In the genomic region with DNA sequence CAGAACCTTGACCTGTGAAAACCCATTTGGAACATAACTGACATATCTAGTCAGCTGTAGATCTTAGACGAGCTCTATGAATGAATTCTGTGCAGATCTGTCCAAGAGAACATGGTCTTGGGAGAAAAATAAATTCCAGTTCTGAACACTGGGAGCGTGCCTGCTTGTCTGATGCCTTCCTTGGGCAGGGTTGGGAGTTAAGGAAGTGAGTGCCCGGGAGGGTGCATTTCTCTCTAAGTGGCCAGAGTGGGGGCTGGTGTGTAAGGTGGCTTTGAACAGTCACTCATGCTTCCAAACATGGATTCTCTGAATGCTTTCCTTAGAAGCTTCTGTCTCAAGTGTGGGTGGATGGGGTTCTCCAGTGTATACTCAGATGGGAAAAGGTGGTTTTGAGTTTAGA, we compare ENCODE assay signal across 26 mouse cellular contexts. TPM values are rescaled to one million over a fixed set of nuclear protein-coding genes. Genes with fewer than 3 reads are reported as not detected.
DNase-seq lines count a peak whose midpoint lies in the region; ATAC-seq and TF ChIP-seq lines count a peak whose summit lies in the region.
"Had no signal": no experiment of that assay in that cellular context is flagged by ENCODE, and none has a peak within 500 bp of the region (broad histone marks: within the 10 kb centered on the region; RNA-seq: fewer than 3 reads in every experiment).

No protein-coding gene starts in this region.

- H3K9me3 ChIP-seq in heart, embryonic 14.5 days (ENCODE audit: control insufficient read depth, low read length) = no peaks in the 10 kb centered on the region
- H3K9me3 ChIP-seq in midbrain, postnatal 0 days (ENCODE audit: low read length) = no peaks in the 10 kb centered on the region
- no peaks in the 10 kb centered on the region for H3K9me3 ChIP-seq in midbrain, embryonic 15.5 days
- H3K9me3 ChIP-seq: megakaryocyte, embryonic 14.5 days had no signal

- intact Hi-C loops in left cerebral cortex, adult 2 months (cut with DNase I) = no loop called here

- peak; percentile 11; the same call in 1 of the 2 replicates for TF ChIP-seq CTCF in left cerebral cortex, adult 2 months (IDR thresholded peaks at IDR 0.05)
- TF ChIP-seq CTCF in midbrain, postnatal 0 days (IDR thresholded peaks at IDR 0.05) = peak; percentile 19

- 0 out of 2 replicates have a peak overlapping the region, but pooled peaks have one; percentile 6 for H3K4me2 ChIP-seq in heart, embryonic 14.5 days (ENCODE audit: low read length)
- H3K4me2 ChIP-seq in midbrain, postnatal 0 days (ENCODE audit: low read depth, low read length, poor library complexity, severe bottlenecking) = no peak overlapping the region
- no peak overlapping the region for H3K4me2 ChIP-seq in midbrain, embryonic 15.5 days

- 0 out of 2 replicates have a peak overlapping the region, but pooled peaks have one; percentile 22 for H3K9ac ChIP-seq in heart, embryonic 14.5 days (ENCODE audit: low read length)
- H3K9ac ChIP-seq in midbrain, postnatal 0 days (replicated peaks; ENCODE audit: low read length, poor library complexity, severe bottlenecking) = no peak overlapping the region
- no peak overlapping the region for H3K9ac ChIP-seq in midbrain, embryonic 15.5 days

- H3K27me3 ChIP-seq in heart, embryonic 14.5 days (ENCODE audit: control insufficient read depth, insufficient read depth, low read length) = no peaks in the 10 kb centered on the region
- H3K27me3 ChIP-seq in midbrain, postnatal 0 days (ENCODE audit: insufficient read depth, low read length) = no peaks in the 10 kb centered on the region
- H3K27me3 ChIP-seq in midbrain, embryonic 15.5 days (replicated peaks) = no peaks in the 10 kb centered on the region
- H3K27me3 ChIP-seq: megakaryocyte, embryonic 14.5 days had no signal

- 24% methylated on average over 3 of the region's 3 CpGs for WGBS in heart, embryonic 14.5 days
- WGBS in midbrain, postnatal 0 days = 80% methylated on average over 3 of the region's 3 CpGs
- WGBS in midbrain, embryonic 15.5 days = 80% methylated on average over 3 of the region's 3 CpGs

- H3K27ac ChIP-seq in heart, embryonic 14.5 days (replicated peaks in 1 of 2; ENCODE audit: control insufficient read depth in 1 of 2, insufficient read depth in 1 of 2, low read depth in 2 of 2, low read length in 2 of 2) = peak overlapping the region; percentile 28 to 64; a peak in 3 of 4 replicates
- no peak overlapping the region; the same call in 1 of the 2 replicates for H3K27ac ChIP-seq in left cerebral cortex, adult 2 months
- no peak overlapping the region for H3K27ac ChIP-seq in midbrain, postnatal 0 days (ENCODE audit: low read depth, low read length)
- H3K27ac ChIP-seq in midbrain, embryonic 15.5 days = no peak overlapping the region

- H3K4me3 ChIP-seq in heart, embryonic 14.5 days (ENCODE audit: control insufficient read depth in 1 of 2, insufficient read depth in 1 of 2, low read depth in 1 of 2, low read length in 2 of 2) = no peak overlapping the region
- no peak overlapping the region for H3K4me3 ChIP-seq in left cerebral cortex, adult 2 months
- no peak overlapping the region for H3K4me3 ChIP-seq in midbrain, postnatal 0 days (ENCODE audit: low read depth, low read length)
- no peak overlapping the region for H3K4me3 ChIP-seq in midbrain, embryonic 15.5 days
- H3K4me3 ChIP-seq: erythroblast, embryonic 14.5 days; megakaryocyte, embryonic 14.5 days had no signal

- no peak for ATAC-seq in heart, embryonic 14.5 days (ENCODE audit: insufficient number of reproducible peaks, insufficient read depth, low FRiP score, low read depth)
- no peak for ATAC-seq in midbrain, postnatal 0 days (ENCODE audit: low FRiP score)
- no peak for ATAC-seq in midbrain, embryonic 15.5 days (replicated peaks)
- ATAC-seq: midbrain, embryonic 16.5 days; Patski had no signal

- peaks cover 27 to 53% of the 10 kb centered on the region in 2 experiments for H3K4me1 ChIP-seq in heart, embryonic 14.5 days (ENCODE audit: control insufficient read depth in 2 of 2, insufficient read depth in 2 of 2, low read length in 2 of 2)
- peaks cover 5% of the 10 kb centered on the region; the same call in 1 of the 2 replicates for H3K4me1 ChIP-seq in midbrain, postnatal 0 days (ENCODE audit: insufficient read depth, low read length)
- H3K4me1 ChIP-seq in midbrain, embryonic 15.5 days = peaks cover 47% of the 10 kb centered on the region

- H3K36me3 ChIP-seq in heart, embryonic 14.5 days (ENCODE audit: control insufficient read depth, insufficient read depth, low read length) = no peaks in the 10 kb centered on the region
- no peaks in the 10 kb centered on the region for H3K36me3 ChIP-seq in midbrain, postnatal 0 days (ENCODE audit: insufficient read depth, low read length)
- H3K36me3 ChIP-seq in midbrain, embryonic 15.5 days (replicated peaks) = no peaks in the 10 kb centered on the region

- no peak for DNase-seq in heart, adult 18-20 months
- no peak for DNase-seq in left cerebral cortex, adult 2 months (ENCODE audit: extremely low spot score in 1 of 2, low spot score in 2 of 2)
- no peak for DNase-seq in left cerebral cortex, adult 18-20 months (ENCODE audit: low spot score in 2 of 2)
- DNase-seq in midbrain, postnatal 0 days (ENCODE audit: low spot score) = no peak
- DNase-seq in right cerebral cortex, postnatal 14 days = no peak
- DNase-seq: adrenal gland, postnatal 25 days; cerebellum, adult 8-10 months; gastrocnemius, postnatal 10 days; heart, postnatal 14 days; layer of hippocampus, postnatal 36 days; left cerebral cortex, postnatal 4 days; spleen, adult 18-20 months; thymus, postnatal 14 days had no signal

RNA-seq across cellular contexts. Expression of gene Bcl11a, which starts 31.1 kb away (rescaled TPM):
- polyA plus RNA-seq in heart, embryonic 14.5 days (2014; fragmentation: Nextera tagmentation; extraction: Ambion mirVana) = 17.3 and 17.4 TPM in 2 replicates
- 1 to 10 TPM; 2.1 to 2.6 TPM for total RNA-seq in heart, adult 18-20 months (2021)
- total RNA-seq in left cerebral cortex, adult 2 months (2021) = 100 to 1,000 TPM; 101 to 103 TPM
- total RNA-seq in left cerebral cortex, adult 18-20 months (2021) = 10 to 100 TPM; 87.2 to 93.6 TPM
- total RNA-seq in midbrain, postnatal 0 days (2014; rRNA removed) = 40.9 and 44.6 TPM in 2 replicates
- 80.9 and 85.4 TPM in 2 replicates for polyA plus RNA-seq in midbrain, postnatal 0 days (2015; fragmentation: Nextera tagmentation; extraction: Ambion mirVana)
- 101 and 105 TPM in 2 replicates for polyA plus RNA-seq in midbrain, embryonic 15.5 days (2015; fragmentation: Nextera tagmentation; extraction: Ambion mirVana)
- polyA plus RNA-seq: Patski had no signal

RNA-seq across cellular contexts. Expression of gene A830031A19Rik, which starts 34.1 kb away (rescaled TPM):
- not detected in 2 replicates for polyA plus RNA-seq in heart, embryonic 14.5 days (2014; fragmentation: Nextera tagmentation; extraction: Ambion mirVana)
- total RNA-seq in heart, adult 18-20 months (2021) = not detected
- 1 to 10 TPM in 1 of 2 experiments, under 1 TPM in 1; 0.82 to 1.4 TPM for total RNA-seq in left cerebral cortex, adult 2 months (2021)
- total RNA-seq in left cerebral cortex, adult 18-20 months (2021) = 1 to 10 TPM; 1.1 to 1.4 TPM
- total RNA-seq in midbrain, postnatal 0 days (2014; rRNA removed) = not detected in 2 replicates
- polyA plus RNA-seq in midbrain, postnatal 0 days (2015; fragmentation: Nextera tagmentation; extraction: Ambion mirVana) = 0.38 TPM in 1 of 2 replicates, not detected in the other
- polyA plus RNA-seq in midbrain, embryonic 15.5 days (2015; fragmentation: Nextera tagmentation; extraction: Ambion mirVana) = 0.23 TPM in 1 of 2 replicates, not detected in the other
- total RNA-seq: adrenal gland, postnatal 25 days; common myeloid progenitor, adult 5-6 weeks; gastrocnemius, postnatal 10 days; heart, postnatal 14 days; liver, adult 2 months had no signal
- polyA plus RNA-seq: embryonic facial prominence, embryonic 11.5 days; erythroblast, embryonic 14.5 days; kidney, embryonic 14.5 days; large intestine, adult 2 months; liver, adult 2 months; midbrain, embryonic 16.5 days; neural tube, embryonic 11.5 days; Patski; stomach, embryonic 16.5 days had no signal

Comparison
In these comparisons a context has a peak if more than half of its experiments do, and no peak if none do; other contexts are left out.
1. H3K27ac ChIP-seq: peak in heart, embryonic 14.5 days (2 of 2); none in left cerebral cortex, adult 2 months (single experiment), midbrain, postnatal 0 days (single experiment) and midbrain, embryonic 15.5 days (single experiment).
2. RNA of gene Bcl11a, which starts 31.1 kb away (total RNA-seq): 101 to 103 TPM in left cerebral cortex, adult 2 months, 87.2 to 93.6 TPM in left cerebral cortex, adult 18-20 months and 40.9 to 44.6 TPM in midbrain, postnatal 0 days; 2.1 to 2.6 TPM in heart, adult 18-20 months; every median in the first group is over 10 times any median in the second.